Mouse (Mus musculus) limb, embryonic 14.5 days (tissue): Measurements from ENCODE around the gene Krtap21-1. TPM values are rescaled to one million over a fixed set of nuclear protein-coding genes. Genes with fewer than 3 reads are reported as not detected.

Experiments
- ATAC-seq: fragments of 200-750 bp; cut with Nextera tagmentation; 2 replicates; pipeline ENCODE4 v1.8.0; 2017; ENCODE audit warnings: low read depth, moderate number of reproducible peaks, moderate TSS enrichment; ENCODE audit not compliant: low FRiP score
- DNase-seq: peaks from one replicate; pipeline ENCODE4 v3.0.0-alpha.2; 2015; ENCODE audit warnings: low spot score
- H3K27ac ChIP-seq: fragments of 300-500 bp; sonication (generic); replicated peaks from 2 replicates; pipeline ENCODE4 v1.5.1; 2014; ENCODE audit warnings: low read depth, mild to moderate bottlenecking, low read length, moderate library complexity, mixed read lengths
- H3K27me3 ChIP-seq: fragments of 300-500 bp; sonication (generic); 2 replicates; pipeline ENCODE4 v1.6.1; 2014; ENCODE audit warnings: low read length, mixed read lengths; ENCODE audit not compliant: control insufficient read depth, insufficient read depth
- H3K36me3 ChIP-seq: fragments of 300-500 bp; sonication (generic); 2 replicates; pipeline ENCODE4 v1.6.1; 2014; ENCODE audit warnings: mild to moderate bottlenecking, low read length, moderate library complexity, mixed read lengths; ENCODE audit not compliant: control insufficient read depth, insufficient read depth
- H3K4me1 ChIP-seq: fragments of 300-500 bp; sonication (generic); 2 replicates; pipeline ENCODE4 v1.6.1; 2014; ENCODE audit warnings: antibody characterized with exemption, low read length, mixed read lengths; ENCODE audit not compliant: control insufficient read depth, insufficient read depth
- H3K4me2 ChIP-seq: fragments of 300-500 bp; sonication (generic); replicated peaks from 2 replicates; pipeline ENCODE4 v1.6.1; 2014; ENCODE audit warnings: low read depth, mild to moderate bottlenecking, low read length, moderate library complexity; ENCODE audit not compliant: severe bottlenecking
- H3K4me3 ChIP-seq: fragments of 300-500 bp; sonication (generic); replicated peaks from 2 replicates; pipeline ENCODE4 v1.5.1; 2014; ENCODE audit warnings: low read length
- H3K9ac ChIP-seq: fragments of 300-500 bp; sonication (generic); 2 replicates; pipeline ENCODE4 v1.6.1; 2014; ENCODE audit warnings: mild to moderate bottlenecking, low read depth, low read length, moderate library complexity; ENCODE audit not compliant: severe bottlenecking
- H3K9me3 ChIP-seq: fragments of 300-500 bp; sonication (generic); 2 replicates; pipeline ENCODE4 v1.6.1; 2016; ENCODE audit warnings: low read length; ENCODE audit not compliant: control insufficient read depth
- POLR2A ChIP-seq: fragments of 200-500 bp; IDR thresholded peaks from 2 replicates; pipeline ENCODE4 v1.8.0; 2012; ENCODE audit warnings: inconsistent platforms, mild to moderate bottlenecking, moderate library complexity, borderline replicate concordance; ENCODE audit not compliant: insufficient read depth, insufficient read length; ENCODE audit errors: extremely low read depth
- WGBS: fragments of 180-500 bp; shearing (Covaris S2); extraction: QIAGEN DNeasy Blood & Tissue Kit; methylation state at CpG from one replicate; pipeline ENCODE4 v1.1.7; 2014; 5-methylcytosine and 5-hydroxymethylcytosine counted together
- polyA plus RNA-seq, 2 experiments: library from polyadenylated mRNA; depleted of rRNA in 1 of 2; stranded (reverse) in 1 of 2; unstranded in 1 of 2; fragments of >200 nt; fragmentation: Nextera tagmentation in 1 of 2; extraction: Ambion mirVana in 1 of 2; gene quantifications; 2 replicates each; pipeline versions ENCODE4 v1.2.1 to v1.2.3; 2012 to 2014

Gene Krtap21-1
- polyA plus RNA-seq, 2 experiments, result not detected

- 88% methylated on average over 5 of the region's 5 CpGs for WGBS
- no peaks in the 10 kb centered on the region for H3K4me1 ChIP-seq
- no peaks in the 10 kb centered on the region for H3K27me3 ChIP-seq
- ATAC-seq (no peak), DNase-seq (no peak)
- no peak overlapping the region for H3K27ac ChIP-seq
- TF ChIP-seq POLR2A, result no peak
- no peak overlapping the region for H3K4me3 ChIP-seq
- no peak overlapping the region for H3K4me2 ChIP-seq
- no peaks in the 10 kb centered on the region for H3K36me3 ChIP-seq
- no peak overlapping the region for H3K9ac ChIP-seq
- H3K9me3 ChIP-seq, result no peaks in the 10 kb centered on the region
Observed at GRCm38 (mm10) chr16:89410345-89411068, 6.8 kb upstream of the Krtap21-1 start.

- Histone ChIP-seq H3K36me3 (no peaks in the 10 kb centered on the region), H3K9ac (no peak overlapping the region), H3K4me1 (no peaks in the 10 kb centered on the region), H3K9me3 (no peaks in the 10 kb centered on the region), H3K27me3 (no peaks in the 10 kb centered on the region), H3K4me3 (no peak overlapping the region), H3K27ac (no peak overlapping the region), H3K4me2 (no peak overlapping the region)
- DNase-seq (no peak), ATAC-seq (no peak)
- no peak for TF ChIP-seq POLR2A
- WGBS, result 77% methylated on average over 2 of the region's 2 CpGs
Observed at GRCm38 (mm10) chr16:89372734-89373461, 30.8 kb downstream of the Krtap21-1 start.

Other genes with a start within 250 kb of the Krtap21-1 start
- gene Gm9789, start 245.9 kb downstream of the Krtap21-1 start, polyA plus RNA-seq (2012; rRNA removed), result not detected in 2 replicates
- not detected in 2 replicates for gene Gm9789, start 245.9 kb downstream of the Krtap21-1 start, polyA plus RNA-seq (2014; fragmentation: Nextera tagmentation; extraction: Ambion mirVana)
- not detected in 2 replicates for gene Gm7735, start 234.4 kb downstream of the Krtap21-1 start, polyA plus RNA-seq (2012; rRNA removed)
- gene Gm7735, start 234.4 kb downstream of the Krtap21-1 start, polyA plus RNA-seq (2014; fragmentation: Nextera tagmentation; extraction: Ambion mirVana), result not detected in 2 replicates
- gene 1110057P08Rik, start 229.1 kb downstream of the Krtap21-1 start, polyA plus RNA-seq (2012; rRNA removed), result not detected in 2 replicates
- gene 1110057P08Rik, start 229.1 kb downstream of the Krtap21-1 start, polyA plus RNA-seq (2014; fragmentation: Nextera tagmentation; extraction: Ambion mirVana), result not detected in 2 replicates
- not detected in 2 replicates for gene Krtap20-2, start 198.0 kb downstream of the Krtap21-1 start, polyA plus RNA-seq (2012; rRNA removed)
- not detected in 2 replicates for gene Krtap20-2, start 198.0 kb downstream of the Krtap21-1 start, polyA plus RNA-seq (2014; fragmentation: Nextera tagmentation; extraction: Ambion mirVana)
- not detected in 2 replicates for gene Krtap6-2, start 16.2 kb upstream of the Krtap21-1 start, polyA plus RNA-seq (2012; rRNA removed)
- gene Krtap6-2, start 16.2 kb upstream of the Krtap21-1 start, polyA plus RNA-seq (2014; fragmentation: Nextera tagmentation; extraction: Ambion mirVana), result not detected in 2 replicates
- gene Krtap8-1, start 84.1 kb upstream of the Krtap21-1 start, polyA plus RNA-seq (2012; rRNA removed), result not detected in 2 replicates
- 0.36 TPM in 1 of 2 replicates, not detected in the other for gene Krtap8-1, start 84.1 kb upstream of the Krtap21-1 start, polyA plus RNA-seq (2014; fragmentation: Nextera tagmentation; extraction: Ambion mirVana)
- gene Krtap7-1, start 104.5 kb upstream of the Krtap21-1 start, polyA plus RNA-seq (2012; rRNA removed), result 0.18 TPM in 1 of 2 replicates, not detected in the other
- not detected in 2 replicates for gene Krtap7-1, start 104.5 kb upstream of the Krtap21-1 start, polyA plus RNA-seq (2014; fragmentation: Nextera tagmentation; extraction: Ambion mirVana)
- gene Krtap11-1, start 167.3 kb upstream of the Krtap21-1 start, polyA plus RNA-seq (2012; rRNA removed), result not detected in 2 replicates
- gene Krtap11-1, start 167.3 kb upstream of the Krtap21-1 start, polyA plus RNA-seq (2014; fragmentation: Nextera tagmentation; extraction: Ambion mirVana), result not detected in 2 replicates